Mouse (Mus musculus): ENCODE measurements around the gene Ccdc74a. TPM values are rescaled to one million over a fixed set of nuclear protein-coding genes. Genes with fewer than 3 reads are reported as not detected.
A peak's percentile ranks its signal among the peaks of the same experiment; 100 is the strongest.
"Not testable (repeated sequence)": the region's sequence is repeated elsewhere in the genome, so short reads cannot be mapped to it uniquely, and the experiment has no call there.

Ccdc74a gene
- 6.0 and 8.7 TPM in 2 replicates for polyA plus RNA-seq (2016; fragmentation: Nextera tagmentation; extraction: Ambion mirVana)

DNA sequence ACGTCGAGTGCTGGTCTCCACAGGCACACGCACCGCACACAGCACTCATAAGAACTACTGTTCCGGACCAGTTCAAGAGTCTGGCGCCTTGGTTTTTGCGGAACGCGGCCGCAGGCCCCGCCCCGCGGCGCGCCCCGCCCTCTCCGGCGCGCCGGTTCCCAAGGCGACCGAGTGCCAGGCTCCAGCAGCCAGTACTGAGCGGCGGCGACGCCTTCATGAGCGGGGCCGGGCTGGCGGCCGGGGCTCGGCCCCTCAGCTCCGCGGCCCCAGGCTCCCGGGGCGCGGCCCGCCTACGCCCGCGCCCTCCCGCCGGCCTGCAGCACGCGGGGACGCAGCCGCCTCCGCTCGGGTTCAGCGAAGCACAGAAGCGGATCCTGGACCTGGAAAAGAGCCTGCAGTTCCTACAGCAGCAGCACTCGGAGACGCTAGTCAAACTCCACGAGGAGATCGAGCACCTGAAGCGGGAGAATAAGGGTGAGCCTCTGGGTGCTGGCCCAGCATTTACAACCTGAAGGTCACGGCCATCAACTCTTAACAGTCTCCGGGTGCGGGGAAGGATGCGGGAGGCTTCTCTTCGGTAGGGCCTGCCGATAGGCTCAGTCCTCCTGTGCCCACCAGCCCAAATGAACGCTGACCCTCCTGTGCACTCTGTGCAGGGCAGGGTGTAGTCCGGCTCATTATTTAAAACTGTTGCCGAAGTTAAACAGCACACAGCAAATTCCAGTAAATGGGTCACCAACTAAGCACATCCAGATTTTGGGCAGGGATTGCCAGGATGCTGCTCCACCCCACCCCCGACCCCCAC, at the start of gene Ccdc74a:
TSS of gene Ccdc74a (plus strand) at position 161 of the 805 bp plus-strand sequence.
- Histone ChIP-seq H3K4me1 (peaks cover 14% of the 10 kb centered on the region), H3K9me3 (replicated peaks) (no peaks in the 10 kb centered on the region), H3K4me3 (peak within 1 kb of the TSS; percentile 70), H3K36me3 (peaks cover 66% of the 10 kb centered on the region), H3K27ac (peak within 1 kb of the TSS; percentile 84), H3K27me3 (ENCODE audit: low read depth, poor library complexity, severe bottlenecking) (no peaks in the 10 kb centered on the region)
- peak; percentile 89 for DNase-seq (ENCODE audit: low spot score)
- WGBS: 3% methylated on average over 65 of the region's 65 CpGs

DNA sequence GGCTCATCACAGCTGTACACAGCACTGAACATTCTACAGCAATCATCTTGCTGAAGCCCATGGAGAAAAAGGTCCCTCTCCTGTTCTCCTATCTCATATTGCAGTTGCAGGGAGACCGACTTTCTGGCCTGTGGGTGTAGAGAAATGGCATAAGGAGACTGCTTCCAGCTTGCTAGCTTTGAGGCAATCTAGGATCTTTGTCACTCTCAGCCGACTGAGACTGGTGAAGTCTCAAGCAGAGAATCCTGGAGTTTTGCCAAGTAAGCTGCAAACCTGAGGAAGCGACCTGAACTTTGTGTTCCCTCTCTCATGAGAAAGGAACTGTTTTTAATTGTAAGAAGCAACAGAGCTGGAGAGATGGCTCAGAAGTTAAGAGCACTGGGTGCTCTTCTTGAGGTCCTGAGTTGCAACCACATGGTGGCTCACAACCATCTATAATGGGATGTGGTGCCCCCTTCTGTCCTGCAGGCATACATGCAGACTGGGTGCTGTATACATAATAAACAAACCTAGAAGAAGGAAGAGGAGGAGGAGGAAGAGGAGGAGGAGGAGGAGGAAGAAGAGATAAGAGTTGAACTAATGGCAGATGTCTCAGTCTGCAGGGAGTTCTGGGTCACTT, 45.2 kb upstream of the Ccdc74a start:
- H3K36me3 ChIP-seq: no peaks in the 10 kb centered on the region
- no peaks in the 10 kb centered on the region for H3K27me3 ChIP-seq (ENCODE audit: low read depth, poor library complexity, severe bottlenecking)
- no peak overlapping the region for H3K4me3 ChIP-seq
- no peak overlapping the region for H3K27ac ChIP-seq
- WGBS: 64% methylated on average over 3 of the region's 3 CpGs
- no peaks in the 10 kb centered on the region for H3K4me1 ChIP-seq
- no peaks in the 10 kb centered on the region for H3K9me3 ChIP-seq (replicated peaks)
- DNase-seq (ENCODE audit: low spot score): no peak

DNA sequence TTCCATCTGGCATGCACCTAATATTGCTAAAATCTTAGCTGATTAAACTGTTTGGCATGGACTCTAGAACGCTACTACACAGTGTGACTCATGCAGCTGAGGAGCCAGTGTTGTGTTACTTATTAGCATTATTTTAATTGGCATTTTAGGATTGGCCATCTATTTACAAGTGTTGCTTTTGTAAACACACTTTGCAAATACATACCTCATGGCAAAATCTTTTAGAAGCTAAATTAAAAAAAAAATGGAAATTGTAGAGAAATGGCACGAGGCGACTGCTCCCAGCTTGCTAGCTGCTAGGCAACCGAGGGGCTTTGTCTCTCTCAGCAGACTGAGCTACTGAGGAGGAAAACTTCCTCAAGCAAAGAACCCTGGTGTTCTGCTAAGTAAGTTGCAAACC, 41.3 kb upstream of the Ccdc74a start:
- H3K4me3 ChIP-seq: no peak overlapping the region
- H3K27ac ChIP-seq: no peak overlapping the region
- DNase-seq (ENCODE audit: low spot score): no peak
- H3K36me3 ChIP-seq: no peaks in the 10 kb centered on the region
- no peaks in the 10 kb centered on the region for H3K4me1 ChIP-seq
- 80% methylated on average over 4 of the region's 4 CpGs for WGBS
- no peaks in the 10 kb centered on the region for H3K9me3 ChIP-seq (replicated peaks)
- H3K27me3 ChIP-seq (ENCODE audit: low read depth, poor library complexity, severe bottlenecking): no peaks in the 10 kb centered on the region

- Histone ChIP-seq H3K27ac (no peak overlapping the region), H3K36me3 (no peaks in the 10 kb centered on the region), H3K4me1 (no peaks in the 10 kb centered on the region), H3K9me3 (replicated peaks) (no peaks in the 10 kb centered on the region), H3K27me3 (ENCODE audit: low read depth, poor library complexity, severe bottlenecking) (no peaks in the 10 kb centered on the region), H3K4me3 (no peak overlapping the region)
- no peak for DNase-seq (ENCODE audit: low spot score)
- WGBS: 88% methylated on average over 5 of the region's 5 CpGs
These were observed 40.6 kb upstream of the Ccdc74a start for GRCm38 (mm10) chr16:17605684-17606083.

- no peak for DNase-seq (ENCODE audit: low spot score)
- 82% methylated on average over 4 of the region's 4 CpGs for WGBS
These were observed 34.9 kb upstream of the Ccdc74a start for GRCm38 (mm10) chr16:17611383-17611782.

DNA sequence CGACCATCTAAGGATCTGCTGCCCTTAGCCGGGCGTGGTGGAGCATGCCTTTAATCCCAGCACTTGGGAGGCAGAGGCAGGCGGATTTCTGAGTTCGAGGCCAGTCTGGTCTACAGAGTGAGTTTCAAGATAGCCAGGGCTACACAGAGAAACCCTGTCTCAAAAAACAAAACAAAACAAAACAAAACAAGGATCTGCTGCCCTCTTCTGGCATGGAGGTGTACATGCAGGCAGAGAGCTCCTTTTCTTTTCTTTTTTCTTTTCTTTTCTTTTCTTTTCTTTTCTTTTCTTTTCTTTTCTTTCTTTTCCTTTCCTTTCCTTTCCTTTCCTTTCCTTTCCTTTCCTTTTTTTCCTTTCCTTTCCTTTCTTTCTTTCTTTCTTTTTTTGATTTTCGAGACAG, 31.5 kb upstream of the Ccdc74a start:
- not testable (repeated sequence) for H3K27me3 ChIP-seq (ENCODE audit: low read depth, poor library complexity, severe bottlenecking); H3K27ac ChIP-seq; H3K4me3 ChIP-seq; DNase-seq (ENCODE audit: low spot score); H3K9me3 ChIP-seq (replicated peaks); H3K36me3 ChIP-seq; H3K4me1 ChIP-seq
- 92% methylated on average over 6 of the region's 6 CpGs for WGBS

More at GRCm38 (mm10) chr16:17611383-17611782, 34.9 kb upstream of the Ccdc74a start:
- no peaks in the 10 kb centered on the region for H3K9me3 ChIP-seq (replicated peaks)
- no peak overlapping the region for H3K27ac ChIP-seq
- H3K27me3 ChIP-seq (ENCODE audit: low read depth, poor library complexity, severe bottlenecking): no peaks in the 10 kb centered on the region
- no peaks in the 10 kb centered on the region for H3K36me3 ChIP-seq
- H3K4me3 ChIP-seq: no peak overlapping the region
- no peaks in the 10 kb centered on the region for H3K4me1 ChIP-seq

DNA sequence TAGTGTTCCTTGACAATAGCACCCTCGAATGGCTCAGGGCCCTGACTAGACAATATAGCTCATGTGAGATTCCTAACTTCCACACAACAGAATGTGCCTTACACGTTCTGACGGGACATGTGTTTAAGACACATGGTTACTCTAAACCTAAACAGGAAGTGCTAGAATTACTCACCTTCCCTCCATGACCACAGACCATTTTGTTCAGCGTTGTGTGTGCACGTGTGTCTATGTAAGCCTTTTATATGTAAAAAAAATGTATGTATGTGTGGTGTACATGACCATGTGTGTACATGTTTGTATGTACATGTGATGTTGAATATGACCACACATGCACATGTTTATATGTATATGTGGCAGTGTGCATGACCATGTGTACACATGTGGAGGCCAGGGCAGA, 30.1 kb upstream of the Ccdc74a start:
- 89% methylated on average over 5 of the region's 5 CpGs for WGBS
- H3K4me1 ChIP-seq: peaks cover 16% of the 10 kb centered on the region; the same call in 1 of the 2 replicates

GRCm38 (mm10) chr16:17617922-17618565, 28.2 kb upstream of the Ccdc74a start:
- no peaks in the 10 kb centered on the region for H3K9me3 ChIP-seq (replicated peaks)
- peak; percentile 68 for DNase-seq (ENCODE audit: low spot score)
- H3K27me3 ChIP-seq (ENCODE audit: low read depth, poor library complexity, severe bottlenecking): no peaks in the 10 kb centered on the region
- no peak overlapping the region; the same call in 1 of the 2 replicates for H3K4me3 ChIP-seq
- no peak overlapping the region for H3K27ac ChIP-seq
- H3K4me1 ChIP-seq: peaks cover 16% of the 10 kb centered on the region; the same call in 1 of the 2 replicates
- WGBS: 20% methylated on average over 13 of the region's 13 CpGs
- H3K36me3 ChIP-seq: peaks cover 20% of the 10 kb centered on the region

More for the DNA sequence above, 30.1 kb upstream of the Ccdc74a start:
- Histone ChIP-seq H3K36me3 (peaks cover 2% of the 10 kb centered on the region), H3K4me3 (no peak overlapping the region), H3K27me3 (ENCODE audit: low read depth, poor library complexity, severe bottlenecking) (no peaks in the 10 kb centered on the region), H3K27ac (no peak overlapping the region), H3K9me3 (replicated peaks) (no peaks in the 10 kb centered on the region)
- DNase-seq (ENCODE audit: low spot score): no peak

DNA sequence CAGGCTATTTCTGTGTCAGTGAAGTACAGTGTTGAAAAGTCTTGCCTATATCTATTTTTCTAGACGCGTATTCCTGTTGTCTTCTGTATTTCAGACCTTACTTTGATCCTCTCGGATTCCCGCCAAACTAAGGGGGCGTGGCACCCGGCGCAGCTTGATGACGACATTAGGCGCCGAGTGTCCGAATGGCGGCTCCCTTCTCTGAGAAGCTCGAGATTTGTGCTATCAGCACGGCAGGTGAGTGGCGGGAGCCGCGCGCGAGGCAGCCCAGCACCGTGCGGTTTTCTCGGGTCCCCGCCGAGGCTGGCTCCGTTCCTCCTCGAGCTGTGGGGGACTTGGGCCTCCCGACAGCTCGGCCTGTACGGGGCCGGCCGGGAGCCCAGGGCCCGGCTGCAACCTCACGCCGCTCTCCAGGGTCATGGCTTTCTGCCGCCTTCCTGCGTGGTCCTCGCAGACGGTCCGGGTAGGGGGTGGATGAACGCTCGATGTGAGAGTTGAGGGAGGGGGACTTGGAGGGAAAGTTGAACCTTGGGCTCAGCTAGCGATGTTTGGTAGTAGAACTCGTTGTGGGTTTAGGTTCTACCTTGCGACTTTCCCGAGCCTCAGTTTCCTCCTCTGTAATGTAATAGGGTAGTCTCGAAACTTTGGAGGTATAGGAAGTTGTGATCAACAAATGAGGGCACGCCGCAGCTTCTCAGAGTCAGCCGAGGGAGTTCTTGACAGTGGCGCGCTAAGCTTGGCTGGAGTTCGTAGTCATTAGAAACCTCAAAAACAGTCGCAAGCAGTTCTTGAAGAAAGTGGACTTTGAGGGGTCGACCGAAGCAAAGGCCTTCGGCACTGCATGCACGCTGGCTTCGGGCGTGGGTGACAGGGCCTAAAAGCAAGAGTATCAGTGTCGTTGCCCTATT, 26.8 kb upstream of the Ccdc74a start, which contains the start of gene Smpd4:
TSS of gene Smpd4 (plus strand) at position 157 of the 908 bp plus-strand sequence.
- H3K27ac ChIP-seq: peak within 1 kb of the TSS; percentile 87
- peak within 1 kb of the TSS; percentile 72 for H3K4me3 ChIP-seq
- H3K4me1 ChIP-seq: peaks cover 16% of the 10 kb centered on the region; the same call in 1 of the 2 replicates
- 3% methylated on average over 60 of the region's 60 CpGs for WGBS
- DNase-seq (ENCODE audit: low spot score): peak; percentile 98
- H3K27me3 ChIP-seq (ENCODE audit: low read depth, poor library complexity, severe bottlenecking): no peaks in the 10 kb centered on the region
- H3K36me3 ChIP-seq: peaks cover 34% of the 10 kb centered on the region
- H3K9me3 ChIP-seq (replicated peaks): no peaks in the 10 kb centered on the region

DNA sequence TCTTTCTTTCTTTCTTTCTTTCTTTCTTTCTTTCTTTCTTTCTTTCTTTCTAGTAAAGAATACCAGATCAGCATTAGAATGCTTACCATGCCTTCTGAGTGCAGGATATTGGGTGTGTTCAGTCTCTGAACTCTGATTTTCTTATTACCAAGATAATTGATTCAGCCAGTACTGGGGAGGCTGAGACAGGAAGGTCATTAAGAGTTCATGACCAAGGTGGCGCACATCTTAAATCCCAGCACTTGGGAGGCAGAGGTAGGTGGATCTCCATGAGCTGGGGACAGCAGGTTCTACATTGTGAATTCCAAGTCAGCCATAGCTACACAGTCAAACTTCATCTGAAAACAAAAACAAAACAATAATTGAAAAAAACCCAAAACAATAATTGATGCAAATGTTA, 24.3 kb upstream of the Ccdc74a start:
- Histone ChIP-seq H3K4me3 (no peak overlapping the region), H3K27ac (no peak overlapping the region), H3K36me3 (peaks cover 59% of the 10 kb centered on the region), H3K9me3 (replicated peaks) (no peaks in the 10 kb centered on the region), H3K27me3 (ENCODE audit: low read depth, poor library complexity, severe bottlenecking) (no peaks in the 10 kb centered on the region), H3K4me1 (peaks cover 16% of the 10 kb centered on the region; the same call in 1 of the 2 replicates)
- WGBS: 91% methylated on average over 1 of the region's 1 CpGs
- no peak for DNase-seq (ENCODE audit: low spot score)

- no peak overlapping the region for H3K4me3 ChIP-seq
- 77% methylated on average over 8 of the region's 8 CpGs for WGBS
- no peaks in the 10 kb centered on the region for H3K27me3 ChIP-seq (ENCODE audit: low read depth, poor library complexity, severe bottlenecking)
- DNase-seq (ENCODE audit: low spot score): no peak
- no peak overlapping the region for H3K27ac ChIP-seq
- peaks cover 96% of the 10 kb centered on the region for H3K36me3 ChIP-seq
- H3K4me1 ChIP-seq: peaks cover 2% of the 10 kb centered on the region; the same call in 1 of the 2 replicates
- H3K9me3 ChIP-seq (replicated peaks): no peaks in the 10 kb centered on the region
These were observed 20.6 kb upstream of the Ccdc74a start for GRCm38 (mm10) chr16:17625488-17626268.

- Histone ChIP-seq H3K27me3 (ENCODE audit: low read depth, poor library complexity, severe bottlenecking) (no peaks in the 10 kb centered on the region), H3K4me1 (no peaks in the 10 kb centered on the region), H3K36me3 (peaks cover 100% of the 10 kb centered on the region), H3K4me3 (no peak overlapping the region), H3K9me3 (replicated peaks) (no peaks in the 10 kb centered on the region), H3K27ac (no peak overlapping the region)
- 95% methylated on average over 5 of the region's 5 CpGs for WGBS
- DNase-seq (ENCODE audit: low spot score): no peak
These were observed 20.1 kb upstream of the Ccdc74a start for GRCm38 (mm10) chr16:17626269-17626555.
